Mouse (Mus musculus) 416B (cell line): ENCODE measurements at regions not wholly inside any gene's neighbourhood (a gene's known extent, or its start where the extent isn't known, plus 50 kb on each side); places are given as distances from the start of the nearest gene placed in this dataset.

Source experiments
- DNase-seq: peaks from one replicate; pipeline ENCODE4 v3.0.0; 2011; ENCODE audit warnings: low read depth

DNA sequence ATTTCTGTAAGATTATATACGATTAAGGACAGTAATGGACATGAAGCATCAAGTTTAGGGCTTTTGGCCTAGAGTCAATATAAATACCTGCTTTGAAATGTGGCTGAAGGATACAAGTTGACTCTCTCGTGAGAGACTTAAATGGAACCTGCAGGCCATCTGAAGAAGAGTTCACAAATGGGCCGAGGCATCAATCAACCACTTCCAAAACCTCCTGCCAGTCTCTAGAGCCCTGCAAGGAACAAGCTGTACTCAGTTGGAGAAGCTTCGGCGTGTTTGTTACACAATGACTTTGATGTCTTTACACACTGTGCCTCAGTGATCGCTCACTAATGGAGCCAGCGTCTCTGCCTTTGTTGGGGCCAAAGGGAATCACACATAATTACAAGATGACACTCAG, 146.1 kb upstream of the Ccnd2 start:
- no peak for DNase-seq

DNA sequence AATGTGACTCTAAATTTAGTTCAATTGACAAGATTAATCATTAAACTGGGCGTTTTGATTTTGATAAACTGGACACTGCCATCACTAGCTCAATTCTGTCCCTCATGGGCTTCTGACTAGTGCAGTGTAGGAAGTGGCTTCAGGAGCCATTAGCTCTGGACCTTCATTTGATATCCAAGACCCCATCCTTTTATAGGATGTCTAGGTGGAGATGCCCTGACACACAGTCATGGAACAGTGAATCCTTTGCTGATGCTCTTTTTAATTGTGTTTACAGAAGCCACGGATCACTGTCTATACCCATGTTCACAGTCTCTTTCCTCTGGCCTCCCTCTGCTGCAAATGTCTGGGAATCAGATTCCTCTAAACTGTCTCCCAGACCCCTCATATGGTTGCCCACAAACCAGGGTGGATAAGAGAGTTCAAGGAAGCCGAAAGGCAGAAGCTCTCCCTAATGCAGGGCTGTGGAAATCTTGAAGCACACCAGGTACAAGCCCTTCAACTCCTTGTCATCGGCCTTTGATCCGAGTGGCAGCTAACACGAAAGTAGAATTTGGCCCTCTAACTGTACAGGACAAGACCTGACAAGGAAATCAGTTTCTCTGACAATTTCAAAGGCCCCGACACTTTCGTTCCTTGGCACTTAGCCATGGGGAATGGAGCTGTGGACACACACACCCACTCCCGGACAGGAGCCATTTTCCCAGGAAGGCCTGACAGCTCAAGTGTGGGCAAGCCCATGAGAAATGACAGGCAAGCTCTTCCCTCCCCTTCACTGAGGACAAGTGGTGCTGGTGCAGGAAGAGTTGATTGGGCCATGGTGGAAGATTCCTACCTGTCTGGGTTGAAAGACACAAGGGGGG, 135.2 kb upstream of the Parp11 start:
- DNase-seq: no peak

DNA sequence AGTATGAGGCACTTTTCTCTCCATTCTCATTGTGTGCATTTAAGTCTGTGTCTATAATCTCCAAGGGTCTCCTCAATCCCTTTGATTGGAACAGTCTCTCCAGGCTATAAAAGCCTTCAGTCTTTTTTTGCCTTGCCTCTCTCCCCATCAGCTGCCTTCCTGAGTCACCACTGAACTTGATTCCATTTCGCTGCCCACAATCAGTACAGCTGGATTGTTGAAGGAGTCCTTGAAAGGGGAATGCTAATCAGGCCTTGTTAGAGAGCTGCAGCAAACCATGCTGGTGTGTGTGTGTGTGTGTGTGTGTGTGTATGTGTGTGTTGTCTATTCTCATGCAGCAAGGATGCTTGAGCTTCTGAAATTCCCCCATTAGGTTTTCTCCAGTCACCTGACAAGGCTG, 129.3 kb upstream of the Parp11 start:
- DNase-seq: no peak

DNA sequence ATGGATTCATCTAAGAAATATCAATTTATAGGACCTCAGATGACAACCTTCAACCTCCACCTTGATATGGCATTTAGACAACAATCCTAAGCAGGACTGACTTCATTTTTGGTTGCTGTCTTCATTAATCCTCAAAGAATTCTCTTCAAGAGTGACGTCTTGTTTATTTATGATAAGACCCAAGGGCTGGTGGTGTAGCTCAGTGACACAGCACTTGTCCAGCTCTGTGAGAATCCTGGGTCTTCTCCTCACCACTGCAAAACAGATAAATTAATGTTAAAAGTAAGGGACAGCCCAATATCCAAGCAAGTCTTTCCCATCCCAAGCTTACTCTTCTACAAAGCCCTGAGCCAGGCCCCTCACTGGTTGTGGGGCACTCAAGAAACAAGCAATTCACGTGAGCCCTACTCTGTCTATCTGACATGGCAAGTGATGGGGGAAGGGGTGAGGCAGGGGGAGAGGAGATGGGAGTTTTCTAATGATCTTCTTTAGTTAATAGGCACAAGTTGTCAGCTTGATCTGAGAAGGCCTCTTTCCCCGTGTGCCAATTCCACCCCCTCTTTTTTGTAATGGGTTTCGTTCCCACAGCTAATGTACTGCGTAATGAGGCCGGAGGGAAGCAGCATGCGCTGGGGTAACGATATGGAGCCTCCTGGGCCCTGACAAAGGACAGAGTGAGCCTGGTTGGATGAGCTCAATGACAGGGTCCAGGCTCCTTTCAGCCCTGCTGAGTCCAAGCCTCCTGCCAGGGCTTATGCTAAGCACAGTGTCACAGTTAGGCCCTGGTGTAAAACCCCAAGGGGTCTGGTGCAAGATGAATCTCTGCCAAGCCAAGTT, 127.7 kb upstream of the Parp11 start:
- DNase-seq: no peak

DNA sequence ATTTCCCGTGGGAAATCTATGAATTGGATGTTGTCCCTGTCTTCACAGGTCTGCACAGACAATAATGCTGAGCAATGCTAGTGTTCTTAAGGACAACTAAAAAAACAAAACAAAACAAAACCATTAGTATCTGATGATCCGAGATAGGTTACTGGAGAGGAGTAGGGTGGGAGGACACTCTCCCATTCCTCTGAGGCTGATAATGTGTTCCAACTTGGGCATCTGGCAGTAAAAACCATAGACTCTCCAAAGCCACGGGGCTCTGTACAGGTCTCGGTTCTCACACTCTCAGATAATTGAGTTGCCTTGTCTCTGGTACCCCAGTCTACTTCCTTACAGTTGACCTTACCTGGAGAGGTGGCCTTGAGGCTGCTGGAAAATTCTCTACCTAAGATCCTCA, 126.0 kb upstream of the Parp11 start:
- no peak for DNase-seq

DNA sequence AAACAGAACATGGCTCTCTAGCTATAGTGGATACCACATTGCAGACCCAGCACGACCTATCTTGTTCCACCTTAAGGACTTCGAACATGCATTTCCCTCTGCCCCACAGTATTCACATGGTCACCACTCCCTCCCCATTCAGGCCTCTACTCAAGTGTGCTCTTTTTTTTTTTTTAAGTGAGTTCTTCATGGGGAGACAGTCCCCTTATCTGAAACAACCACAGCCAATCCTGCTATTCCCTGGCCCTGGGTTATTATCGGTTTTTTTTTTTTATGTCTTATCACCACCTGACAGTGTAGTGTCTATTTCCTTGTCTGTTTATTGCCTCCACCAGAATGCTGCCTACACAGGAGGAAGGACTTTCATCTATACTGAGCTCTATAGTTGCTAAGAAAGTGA, 125.6 kb upstream of the Parp11 start:
- DNase-seq: peak; percentile 28

DNA sequence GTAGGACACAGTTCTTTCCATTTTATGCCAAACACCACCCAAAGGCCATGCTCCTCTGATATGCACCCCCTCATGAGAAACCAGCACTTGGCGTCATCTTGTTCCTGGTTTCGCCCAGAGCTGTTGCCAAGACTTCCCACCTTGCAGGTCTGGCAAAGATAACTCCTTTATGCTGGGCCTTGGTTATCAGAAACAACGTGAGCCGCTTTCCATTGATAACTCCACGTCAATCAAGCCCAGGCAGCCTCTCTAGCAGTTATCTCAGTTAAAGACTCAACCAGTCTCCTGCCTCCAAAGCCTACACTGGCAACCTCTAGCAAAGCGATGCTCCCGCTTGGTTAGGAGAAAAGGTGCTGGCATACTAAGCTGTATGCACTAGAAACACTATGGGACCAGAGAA, 124.2 kb upstream of the Parp11 start:
- DNase-seq: no peak

DNA sequence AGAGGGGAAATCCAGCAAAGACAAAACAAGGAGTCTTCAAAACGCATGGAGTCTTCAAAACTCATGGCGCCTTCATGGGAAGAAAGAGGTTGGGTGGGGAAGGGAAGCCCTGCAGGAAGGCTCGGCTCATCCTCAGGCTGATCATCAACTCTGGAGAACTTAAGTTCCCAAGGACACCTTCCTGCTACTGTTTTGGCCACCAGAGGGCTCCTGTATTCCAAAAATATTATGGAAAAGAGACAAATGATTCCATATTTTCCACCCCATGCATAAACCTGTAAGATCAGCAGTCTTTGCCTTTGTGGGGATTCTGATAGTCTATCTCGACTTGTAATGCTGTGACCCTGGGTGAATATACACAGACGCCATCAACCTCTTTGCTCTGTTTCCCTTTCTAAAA, 121.7 kb upstream of the Parp11 start:
- no peak for DNase-seq

DNA sequence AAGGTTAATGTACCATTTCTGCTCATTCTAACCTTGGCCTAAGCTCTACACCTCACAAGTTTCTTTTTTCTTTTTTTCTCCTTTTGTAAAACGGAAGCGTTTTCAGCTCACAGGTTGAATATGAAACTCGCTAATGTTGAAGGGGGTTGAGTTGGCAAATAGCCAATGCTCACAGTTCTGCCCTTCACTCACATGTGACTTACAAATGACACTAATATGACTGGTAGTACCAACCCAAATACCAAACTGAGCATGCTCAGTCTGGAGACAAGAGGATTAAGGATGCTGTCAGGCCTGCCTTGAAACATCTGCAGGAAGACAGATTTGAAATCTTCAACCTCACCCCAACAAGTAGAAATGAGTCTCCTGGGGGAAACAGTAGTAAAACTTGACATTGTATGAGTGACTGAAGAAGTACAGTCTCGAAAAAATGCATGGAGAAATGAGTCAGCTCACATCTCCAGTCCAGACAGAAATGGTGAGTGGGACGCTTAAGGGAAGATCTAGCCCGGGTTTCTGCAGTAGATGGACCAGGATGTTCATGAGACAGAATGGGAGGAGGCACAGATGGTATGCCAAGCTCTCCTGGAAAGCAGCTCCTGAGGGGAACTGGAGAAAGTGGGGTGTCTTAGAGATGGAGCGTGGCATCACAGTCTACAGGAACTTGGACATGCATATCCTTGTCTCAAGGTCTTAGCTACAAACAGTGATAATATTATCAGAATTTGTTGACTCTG, 120.9 kb upstream of the Parp11 start:
- no peak for DNase-seq

DNA sequence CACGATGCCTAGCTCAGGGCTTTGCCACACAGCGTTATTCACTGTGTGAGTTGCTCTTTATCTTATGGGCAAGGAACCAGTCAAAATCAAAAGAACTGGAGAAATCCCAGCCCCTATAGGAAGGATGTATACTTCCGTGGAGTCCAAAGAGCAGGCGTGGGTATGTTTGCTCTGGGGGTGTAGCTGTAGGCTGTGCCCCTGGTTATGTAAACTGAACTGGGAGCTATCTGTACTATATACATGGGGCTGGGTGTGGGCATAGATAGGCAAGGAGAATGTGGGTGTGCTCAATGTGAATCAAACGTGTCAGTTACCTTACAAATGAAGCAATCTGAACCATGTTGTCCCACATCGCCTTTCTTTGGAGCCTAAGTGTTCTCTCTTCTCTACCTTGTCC, 120.3 kb upstream of the Parp11 start:
- no peak for DNase-seq

DNA sequence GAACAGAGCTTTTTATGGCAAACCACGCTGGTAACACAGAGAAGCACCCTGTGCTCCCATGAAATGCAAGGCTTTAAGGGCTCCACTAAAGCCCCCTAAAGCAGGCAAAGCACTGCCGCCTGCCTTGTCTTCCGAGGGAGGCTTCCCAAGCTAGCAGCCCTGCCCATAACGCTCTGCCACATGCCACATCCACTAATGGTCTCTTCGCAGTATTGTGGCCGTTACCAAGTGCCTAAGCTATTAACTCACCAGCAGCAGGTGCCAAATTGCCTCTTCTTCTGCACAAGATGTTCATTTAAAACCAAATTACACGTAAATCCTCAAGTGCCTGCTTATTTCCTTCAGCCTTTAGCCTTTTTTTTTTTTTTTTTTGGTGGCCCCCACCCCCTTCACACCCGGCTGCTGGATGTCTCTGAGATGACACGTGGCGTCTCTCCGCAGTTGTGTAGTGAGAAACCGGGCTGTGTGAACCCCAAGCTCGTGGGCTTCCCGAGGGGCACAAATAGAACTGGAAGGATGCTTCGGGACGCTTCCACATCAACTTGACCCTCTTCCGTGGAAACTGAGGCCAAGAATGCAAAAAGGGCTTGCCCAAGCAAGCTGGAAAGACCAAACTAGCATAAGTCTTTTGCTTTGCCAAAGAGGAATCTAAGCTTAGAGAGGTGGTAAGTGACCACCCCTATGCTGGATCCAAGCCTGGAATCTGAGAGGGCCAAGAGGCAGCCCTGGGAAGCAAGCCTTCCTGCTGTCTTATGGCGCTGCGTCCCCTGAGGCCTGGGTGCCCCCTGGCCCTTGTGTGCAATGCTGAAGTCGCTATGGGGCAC, 117.2 kb upstream of the Parp11 start:
- DNase-seq: no peak

DNA sequence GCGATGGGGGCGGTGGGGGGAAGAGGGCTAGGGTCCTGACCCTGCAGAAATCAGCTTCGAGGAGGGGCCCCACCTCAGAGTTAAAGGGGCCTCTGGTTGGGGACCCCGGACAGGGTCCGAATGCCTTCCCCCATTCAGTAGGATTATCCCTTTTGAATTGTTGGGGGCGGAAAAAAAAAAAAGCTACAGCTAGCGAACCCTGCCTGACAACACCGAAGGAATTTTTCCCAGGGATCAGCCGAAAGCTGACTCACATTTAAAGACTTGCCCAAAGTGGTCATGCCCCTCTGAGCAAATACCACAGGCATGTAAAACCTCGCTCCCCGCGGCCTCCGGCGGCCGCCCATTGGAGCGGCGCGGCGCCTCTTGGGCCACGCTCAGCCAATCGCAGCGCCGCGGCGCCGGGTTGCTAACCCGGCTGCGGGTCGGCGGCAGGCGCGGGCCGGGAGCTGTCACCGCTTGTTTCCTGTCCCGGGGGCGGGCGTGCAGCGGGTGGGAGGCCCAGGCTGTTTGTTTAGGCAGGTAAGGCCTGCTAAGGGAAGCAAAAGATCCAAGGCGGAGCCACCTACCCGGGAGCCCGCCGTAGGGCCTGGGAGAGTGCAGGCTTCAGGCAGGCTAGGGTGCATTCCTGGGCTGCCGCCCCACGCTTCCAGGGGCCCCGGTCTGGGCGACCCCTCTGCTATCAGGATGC, 116.5 kb upstream of the Parp11 start:
- peak; percentile 69 for DNase-seq

DNA sequence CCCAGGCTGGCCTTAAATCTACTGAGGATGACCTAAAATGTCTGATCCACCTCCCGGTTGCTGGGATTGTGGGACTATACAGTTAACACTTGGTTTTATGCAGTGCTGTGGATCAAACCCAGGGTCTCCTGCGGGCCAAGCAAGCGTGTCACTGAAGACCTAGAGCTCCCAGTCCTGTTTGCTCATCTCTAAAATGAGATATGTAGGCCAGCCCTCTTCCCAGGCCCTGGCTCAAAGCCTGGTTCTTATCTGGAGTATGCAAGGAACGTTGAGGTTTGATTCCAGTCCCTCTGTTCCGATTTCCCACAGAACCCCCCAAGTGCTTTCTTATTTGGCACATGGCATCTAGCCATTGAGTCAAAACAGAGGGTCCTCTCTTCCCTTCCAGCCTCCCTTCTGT, 115.5 kb upstream of the Parp11 start:
- DNase-seq: no peak

DNA sequence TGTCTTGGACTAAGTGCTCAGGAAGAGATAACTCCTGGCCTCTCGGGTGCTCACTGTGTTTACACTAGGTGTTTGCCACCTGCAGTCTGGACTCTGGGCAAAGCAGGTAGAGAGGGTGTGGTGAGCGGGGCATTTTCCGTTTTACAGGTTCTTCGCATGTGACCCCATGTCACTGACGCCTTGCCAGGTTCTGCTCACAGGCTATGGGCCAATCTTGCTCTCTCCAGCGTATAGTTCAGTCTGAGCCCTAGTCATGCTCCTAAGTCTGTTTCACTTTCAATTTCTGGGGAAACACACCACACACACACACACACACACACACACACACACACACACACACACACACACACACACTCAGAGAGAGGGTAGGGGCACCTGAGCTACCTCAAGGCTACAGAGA, 112.4 kb upstream of the Parp11 start:
- peak; percentile 14 for DNase-seq

DNA sequence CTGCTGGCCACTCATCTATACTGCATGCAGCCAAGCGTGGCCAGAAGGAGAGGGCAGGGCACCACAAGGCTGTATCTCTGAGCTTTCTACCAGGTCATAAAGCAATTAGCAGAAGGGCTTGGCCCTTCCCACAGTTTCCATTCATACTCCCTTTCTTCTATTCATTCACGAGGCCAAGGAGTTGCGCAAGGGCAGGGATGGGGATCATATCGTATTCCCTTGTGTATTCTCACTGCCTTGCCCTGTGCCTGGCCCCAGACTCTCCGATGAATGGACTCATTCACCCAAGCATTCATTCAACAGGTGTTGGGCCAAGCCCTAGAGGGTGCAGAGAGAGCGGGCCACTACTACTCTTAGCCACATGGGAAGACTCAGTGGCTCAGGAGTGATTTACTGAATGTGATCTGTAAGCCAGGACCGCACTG, 111.2 kb upstream of the Parp11 start:
- DNase-seq: no peak

DNA sequence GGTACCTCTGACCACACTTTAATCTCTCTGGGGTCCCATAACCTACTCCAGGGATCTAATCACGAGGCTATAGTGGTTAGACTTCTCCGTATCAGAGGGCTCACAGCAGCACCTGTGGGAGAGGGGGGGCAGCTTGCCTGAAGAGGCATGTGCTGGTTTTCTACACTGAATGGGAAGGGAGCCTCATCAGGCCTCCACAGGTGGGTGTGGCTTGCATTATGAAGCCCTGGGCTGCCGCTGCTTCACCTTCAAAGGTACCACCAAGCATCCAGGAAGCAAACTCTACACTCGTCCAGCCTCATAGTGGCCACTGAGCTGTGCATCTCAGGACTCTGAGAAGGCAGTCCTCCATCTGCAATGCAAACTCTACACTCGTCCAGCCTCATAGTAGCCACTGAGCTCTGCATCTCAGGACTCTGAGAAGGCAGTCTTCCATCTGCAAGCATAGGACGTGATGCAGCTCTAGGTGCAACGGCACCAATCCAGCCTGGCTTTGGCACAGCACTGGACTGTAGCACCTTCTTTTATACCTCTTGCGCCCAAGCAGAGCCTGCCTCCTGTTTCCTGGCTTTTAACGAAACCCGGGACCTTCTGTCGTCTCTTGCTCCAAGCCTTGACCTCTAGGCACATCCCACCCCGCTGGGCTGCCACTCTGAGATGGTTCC, 110.5 kb upstream of the Parp11 start:
- DNase-seq: no peak

DNA sequence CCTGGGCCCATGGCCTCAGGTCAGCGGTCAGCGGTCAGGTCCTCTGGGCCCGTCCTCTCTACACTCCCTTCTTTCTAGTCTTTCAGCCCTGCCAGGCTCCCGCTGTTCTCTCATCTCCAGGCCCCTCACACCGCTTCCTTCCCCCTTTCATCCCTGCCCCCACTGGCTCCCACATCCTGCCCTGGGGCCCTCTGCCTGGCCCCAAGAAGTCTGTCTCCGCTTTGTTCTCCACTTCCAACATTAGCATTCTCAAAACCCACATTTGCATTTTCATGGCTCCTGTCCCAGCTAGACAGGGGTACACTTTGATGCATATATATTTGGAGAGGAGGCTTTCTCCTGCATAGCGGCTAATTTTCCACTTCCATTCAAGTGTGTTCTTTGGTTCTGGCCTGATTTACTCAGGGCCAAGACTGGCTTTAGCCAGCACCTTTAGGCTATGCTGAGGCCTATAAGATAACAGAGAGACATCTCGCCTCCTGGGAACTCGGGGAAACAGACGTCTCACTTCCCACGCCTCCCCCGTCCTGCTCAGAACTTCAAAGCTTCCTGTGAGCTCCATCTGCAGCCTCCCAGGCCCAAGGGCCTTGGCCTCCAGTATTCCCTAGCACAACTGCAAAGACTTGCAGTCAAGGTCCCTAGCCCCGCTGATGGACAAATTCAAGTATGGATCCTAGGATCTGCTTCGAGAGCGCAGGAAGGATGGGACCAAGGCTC, 109.8 kb upstream of the Parp11 start:
- no peak for DNase-seq

DNA sequence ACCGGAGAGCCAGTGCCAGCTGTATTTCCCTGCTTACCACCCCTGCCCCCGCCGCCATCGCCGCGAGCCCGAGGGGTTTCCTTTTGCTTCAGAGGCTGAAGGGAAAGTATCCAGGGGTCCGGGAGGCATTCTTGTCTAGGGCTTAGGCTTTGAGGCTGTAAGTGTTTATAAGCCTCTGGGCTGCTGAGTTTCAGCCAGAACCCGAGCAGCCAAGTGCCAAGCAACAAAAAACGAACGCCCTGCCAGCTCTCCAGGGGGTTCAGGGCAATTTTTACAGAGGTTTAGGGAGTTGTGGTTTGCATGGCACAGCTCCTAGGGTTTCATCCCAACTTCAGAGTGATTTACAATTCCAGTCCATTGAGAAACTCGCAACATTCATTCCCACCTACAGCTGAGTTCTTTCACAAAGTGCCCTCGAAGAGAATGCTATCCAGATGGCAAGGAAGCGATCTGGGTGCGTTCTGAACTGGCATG, 109.2 kb upstream of the Parp11 start:
- DNase-seq: no peak

DNA sequence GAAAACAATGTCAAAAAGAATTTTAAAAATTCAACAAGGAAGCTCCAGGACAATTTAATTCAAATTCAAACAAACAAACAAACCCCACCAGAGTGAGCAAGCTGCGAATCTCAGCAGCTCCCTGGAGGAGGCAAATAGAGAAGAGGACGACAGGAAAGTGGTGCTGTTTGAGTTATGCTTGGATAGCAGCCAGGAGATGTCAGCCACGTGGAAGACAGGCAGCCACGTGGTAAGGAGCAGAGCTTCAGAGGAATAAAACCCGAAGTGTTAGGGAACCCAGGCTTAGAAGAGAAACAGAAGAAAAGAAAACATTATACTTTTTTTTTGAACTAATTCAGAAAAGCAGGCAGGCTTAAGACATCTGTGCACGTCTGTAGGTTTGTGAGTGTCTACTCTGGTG, 108.2 kb upstream of the Parp11 start:
- DNase-seq: peak; percentile 52

DNA sequence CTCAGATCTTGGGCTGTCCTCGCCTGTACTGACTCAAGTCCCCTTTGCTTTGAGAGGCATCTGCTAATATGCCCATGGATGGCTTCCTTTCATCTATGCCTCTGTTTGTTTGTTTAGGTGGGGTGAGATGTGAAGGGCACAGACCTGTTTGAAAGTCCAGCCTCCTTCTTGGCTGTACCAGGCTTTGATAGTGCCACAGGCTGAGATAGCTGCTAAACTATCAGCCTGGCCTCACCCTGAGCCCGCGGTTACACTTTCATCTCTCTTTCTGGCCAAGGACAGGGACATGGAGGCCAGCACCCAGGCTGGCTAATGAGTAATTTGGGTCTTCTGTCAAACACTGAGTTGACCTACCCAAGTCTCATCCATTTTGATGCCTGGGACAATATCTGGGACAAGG, 105.0 kb upstream of the Parp11 start:
- DNase-seq: no peak
